Mouse (Mus musculus) layer of hippocampus, adult 18-20 months (tissue): ENCODE data around the gene Xkr7. TPM values are rescaled to one million over a fixed set of nuclear protein-coding genes. Genes with fewer than 3 reads are reported as not detected.
A peak's percentile ranks its signal among the peaks of the same experiment; 100 is the strongest.

Experiments used
- DNase-seq, 2 experiments: peaks; one replicate each; pipeline ENCODE4 v3.0.0; 2022; ENCODE audit warnings: low spot score in 2 of 2
- total RNA-seq, 2 experiments: library from RNA; stranded (reverse); gene quantifications; 2 replicates each; pipeline ENCODE4 v1.2.3; 2021

Gene Xkr7
- total RNA-seq, 2 experiments from 2014 or later = 1.4 to 2.5 TPM

DNA sequence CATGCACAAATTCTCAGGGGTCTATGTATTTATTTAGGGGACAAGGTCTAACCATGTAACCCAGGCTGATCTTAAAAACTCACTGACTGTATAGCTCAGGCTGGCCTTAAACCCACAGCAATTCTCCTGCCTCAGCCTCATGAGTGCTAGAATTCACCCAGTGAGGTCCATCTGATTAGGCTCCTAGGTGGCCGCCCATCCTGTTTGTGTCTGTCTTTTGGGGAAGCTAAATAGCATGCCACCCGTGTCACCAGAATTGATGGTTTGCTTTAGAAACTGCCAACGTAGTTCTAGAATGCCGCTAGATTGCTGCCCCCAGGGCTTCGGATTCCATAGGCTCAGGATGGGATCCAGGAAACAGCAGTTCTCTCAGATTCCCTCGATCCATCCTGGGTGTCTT is 35.3 kb downstream of the Xkr7 start:
- no peak for DNase-seq

DNA sequence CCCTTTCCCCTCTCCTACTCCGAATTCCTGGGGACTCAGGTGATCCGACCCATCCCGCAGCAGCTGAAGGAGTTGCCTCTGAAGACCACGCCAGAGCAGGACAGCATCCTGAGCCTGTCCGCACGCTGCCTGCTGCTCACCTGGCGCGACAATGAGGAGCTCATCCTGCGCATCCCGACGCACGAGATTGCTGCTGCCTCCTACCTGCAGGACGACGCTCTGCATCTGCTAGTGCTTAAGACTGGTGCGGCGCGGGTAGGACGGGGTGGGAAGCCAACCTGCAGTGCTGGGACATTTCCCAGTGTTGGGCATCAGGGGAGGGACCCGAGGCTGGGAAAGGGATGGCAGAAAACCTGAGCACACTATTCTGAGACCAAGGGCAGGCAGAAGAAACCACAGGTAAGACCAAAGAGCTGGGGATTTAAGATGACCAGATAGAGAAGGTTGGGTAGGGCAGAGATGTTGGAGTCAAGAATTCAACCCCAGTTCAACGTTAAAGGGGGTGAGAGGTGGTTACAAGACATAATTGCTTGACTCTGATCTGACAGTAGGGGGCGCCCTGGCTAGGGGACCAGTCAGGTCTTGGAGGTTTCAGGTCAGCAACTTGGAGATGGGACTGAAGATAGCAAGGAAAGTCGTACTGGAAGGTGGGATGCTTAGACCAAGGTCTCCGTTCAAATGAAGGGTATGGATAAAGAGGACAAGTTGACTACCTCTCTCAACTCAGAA is 39.3 kb downstream of the Xkr7 start:
- no peak for DNase-seq

DNA sequence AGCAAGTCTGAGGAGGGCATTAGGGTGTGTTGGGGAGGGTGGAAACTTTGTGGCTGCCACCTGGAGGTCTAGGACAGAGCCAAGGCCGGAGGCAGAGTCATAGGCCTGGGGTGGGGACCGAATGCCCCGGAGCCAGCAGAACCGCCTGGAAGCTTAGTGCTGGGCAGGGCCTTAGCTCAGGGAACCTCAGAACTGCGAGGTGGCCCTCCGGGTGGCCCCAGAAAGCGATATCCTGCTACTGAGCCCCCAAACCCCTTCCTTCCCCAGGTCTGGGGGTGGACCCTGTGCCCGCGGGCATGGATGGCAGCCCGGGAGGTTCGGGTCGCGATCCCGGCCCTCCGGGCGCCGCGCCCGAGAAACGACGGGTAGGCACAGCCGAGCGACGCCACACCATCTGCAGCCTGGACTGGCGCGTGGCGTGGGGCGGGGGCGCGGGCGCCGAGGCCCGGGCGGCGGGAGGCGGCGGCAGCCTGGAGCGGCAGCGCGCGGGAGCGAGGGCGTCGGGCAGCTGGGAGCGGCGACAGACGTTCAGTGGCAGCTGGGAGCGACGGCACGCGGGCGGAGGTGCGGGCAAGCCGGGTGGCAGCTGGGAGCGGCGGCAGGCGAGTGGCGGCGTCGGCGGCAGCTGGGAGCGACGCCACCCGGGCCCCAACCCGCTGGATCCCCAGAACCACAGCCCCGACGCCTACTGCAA is 40.0 kb downstream of the Xkr7 start:
- DNase-seq = peak; percentile 31 to 54

DNA sequence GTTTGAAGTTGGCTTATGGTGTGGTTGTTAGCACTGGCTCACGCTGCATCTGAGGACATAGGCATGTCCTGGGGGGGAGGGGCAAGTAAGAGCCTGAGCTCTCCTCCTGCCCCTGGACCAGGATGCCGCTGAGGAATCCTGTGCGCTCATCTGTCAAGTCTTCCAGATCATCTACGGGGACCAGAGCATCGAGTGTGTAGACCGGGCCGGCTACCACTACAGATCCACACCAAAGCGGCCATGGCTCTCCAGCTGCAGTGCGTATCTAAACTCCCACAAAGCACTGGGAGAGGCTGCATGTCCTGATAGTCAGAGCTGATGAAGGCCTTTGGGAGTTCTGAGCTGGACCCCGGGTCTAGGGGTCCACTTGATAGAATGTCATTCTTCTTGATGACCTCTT is 43.0 kb downstream of the Xkr7 start:
- no peak for DNase-seq

DNA sequence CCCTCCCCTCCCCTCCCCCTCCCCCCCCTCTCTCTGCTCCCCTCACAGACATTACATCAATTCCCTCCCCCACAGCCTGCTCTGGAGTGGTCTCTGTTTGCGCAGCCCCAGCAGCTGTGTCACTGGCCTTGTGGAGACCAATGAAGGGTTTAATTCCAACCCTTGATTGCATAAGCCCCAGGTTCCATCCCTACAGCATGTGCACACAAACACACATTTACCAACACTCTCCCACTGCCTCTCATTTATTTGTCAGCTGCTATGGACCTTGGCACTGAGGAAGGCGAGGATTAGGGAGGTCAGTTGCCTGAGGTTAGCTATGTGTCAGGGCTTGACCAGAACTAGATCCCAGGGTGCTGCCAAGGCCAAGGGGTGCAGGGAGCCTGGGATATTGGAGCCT is 44.3 kb downstream of the Xkr7 start:
- no peak for DNase-seq

DNA sequence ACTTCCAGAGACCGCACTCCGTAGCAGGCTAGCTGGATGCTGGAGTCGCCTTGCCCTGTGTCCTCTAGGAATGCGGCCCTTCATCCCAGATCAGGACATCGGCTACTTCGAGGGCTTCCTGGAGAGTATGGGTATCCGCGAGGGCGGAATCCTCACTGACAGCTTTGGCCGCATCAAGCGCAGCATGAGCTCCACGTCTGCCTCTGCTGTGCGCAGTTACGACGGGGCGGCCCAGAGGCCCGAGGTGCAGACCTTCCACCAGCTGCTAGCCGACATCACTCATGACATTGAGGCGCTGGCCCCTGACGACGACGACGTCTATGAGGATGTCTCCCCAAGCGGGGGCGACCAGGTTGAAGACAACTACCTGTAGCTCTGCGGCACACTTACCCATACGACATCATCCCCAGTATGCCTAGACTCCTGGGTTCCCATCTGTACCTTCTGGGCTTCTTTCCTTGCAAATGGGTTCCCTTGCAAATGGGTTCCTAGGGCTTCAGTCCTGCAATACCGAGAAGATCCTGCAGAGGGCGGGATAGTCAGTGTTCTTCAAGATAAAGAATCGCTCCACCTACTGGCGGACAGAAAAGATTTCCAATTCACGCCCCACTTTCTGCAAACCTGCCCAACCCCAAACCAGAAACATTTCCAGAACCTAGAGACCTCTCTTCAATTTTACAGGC is 49.3 kb downstream of the Xkr7 start:
- peak; percentile 51 to 85 for DNase-seq

DNA sequence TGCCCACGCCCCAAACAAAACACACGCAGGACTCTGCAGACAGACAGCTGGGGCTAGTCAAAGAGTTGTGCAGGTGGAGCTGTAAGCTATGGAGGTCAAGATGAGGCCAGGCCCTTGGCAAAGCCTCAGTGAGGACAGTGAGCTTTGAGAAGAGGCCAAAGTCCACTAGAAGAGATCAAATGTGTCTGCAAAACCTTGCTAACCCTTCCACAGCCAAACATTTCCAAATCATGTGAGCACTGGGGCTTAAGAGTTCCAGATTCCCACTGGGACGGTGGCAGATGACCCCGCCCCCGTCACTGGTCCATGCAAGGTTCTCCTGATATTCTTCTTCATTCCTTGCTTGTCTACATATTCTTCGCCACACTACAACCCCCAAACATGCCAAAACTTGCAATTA is 50.2 kb downstream of the Xkr7 start:
- no peak for DNase-seq

DNA sequence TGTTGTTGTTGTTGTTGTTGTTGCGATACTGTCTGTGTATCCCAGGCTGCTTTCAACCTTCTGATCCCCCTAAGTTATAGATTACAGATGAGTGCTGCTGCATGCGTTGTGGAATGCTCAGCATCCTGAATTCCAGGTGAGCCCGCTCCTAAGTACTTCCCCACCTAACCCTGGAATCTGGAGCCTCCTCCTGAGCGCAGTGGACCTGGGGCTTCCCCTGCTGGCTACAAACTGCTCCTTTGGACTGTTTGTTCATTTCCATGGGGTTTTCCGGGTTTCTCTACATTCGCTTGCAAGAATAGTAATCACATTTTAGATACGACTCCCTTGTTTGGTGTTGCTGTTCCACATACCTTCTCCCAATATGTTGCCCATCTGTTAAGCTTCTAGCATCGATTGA is 51.6 kb downstream of the Xkr7 start:
- DNase-seq = no peak

DNA sequence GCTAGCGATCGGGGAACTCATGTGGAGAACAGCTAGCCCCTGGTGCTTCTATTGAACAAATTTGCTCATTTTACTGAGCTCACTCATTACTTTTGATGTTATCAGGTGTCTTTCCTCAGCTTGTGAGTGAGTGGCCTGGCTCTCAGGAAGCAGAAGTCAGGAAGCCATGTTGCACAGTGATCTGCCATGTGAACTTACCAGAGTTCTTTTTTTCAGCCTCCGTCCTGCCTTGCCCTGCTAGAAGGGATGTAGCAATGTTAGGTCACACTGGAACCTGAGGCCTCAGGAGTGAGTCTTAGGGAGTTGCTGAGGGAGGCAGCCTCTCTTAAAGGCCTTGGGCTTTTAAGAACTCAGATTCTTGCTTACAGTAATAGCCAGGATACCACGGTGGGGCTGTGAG is 52.2 kb downstream of the Xkr7 start:
- DNase-seq = no peak

DNA sequence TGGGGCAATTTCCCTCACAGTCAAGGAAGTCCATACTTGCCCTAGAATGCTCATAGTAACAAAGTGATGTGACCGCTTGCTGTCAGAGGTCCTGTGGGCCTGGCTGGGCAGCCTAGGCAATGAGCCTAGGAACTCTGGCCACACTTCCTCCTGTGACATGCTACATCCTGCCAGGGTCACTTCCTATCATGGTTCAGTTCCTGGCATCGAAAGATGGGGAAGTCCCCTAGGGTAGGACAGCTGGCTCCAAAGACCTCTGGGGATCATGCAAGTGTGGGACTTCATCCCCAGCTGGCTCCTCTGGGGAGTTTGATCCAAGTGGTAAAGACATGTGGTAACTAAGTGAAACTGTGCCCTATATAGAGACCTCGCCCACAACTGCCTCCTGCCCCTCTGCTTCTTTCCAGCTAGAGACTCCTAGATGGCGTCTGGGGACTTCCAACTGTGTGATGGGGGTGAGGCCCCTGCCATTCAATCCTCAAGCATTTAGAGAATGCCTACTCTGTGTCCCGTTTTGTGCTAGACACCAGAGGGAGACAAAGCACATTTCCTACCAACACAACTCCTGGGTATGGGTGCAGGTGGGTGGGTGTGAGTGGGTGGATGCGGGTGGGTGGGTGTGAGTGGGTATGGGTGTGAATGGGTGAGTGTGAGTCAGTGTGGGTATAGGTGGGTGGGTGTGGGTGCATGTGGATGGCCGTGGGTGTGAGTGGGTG is 52.8 kb downstream of the Xkr7 start:
- DNase-seq = no peak

DNA sequence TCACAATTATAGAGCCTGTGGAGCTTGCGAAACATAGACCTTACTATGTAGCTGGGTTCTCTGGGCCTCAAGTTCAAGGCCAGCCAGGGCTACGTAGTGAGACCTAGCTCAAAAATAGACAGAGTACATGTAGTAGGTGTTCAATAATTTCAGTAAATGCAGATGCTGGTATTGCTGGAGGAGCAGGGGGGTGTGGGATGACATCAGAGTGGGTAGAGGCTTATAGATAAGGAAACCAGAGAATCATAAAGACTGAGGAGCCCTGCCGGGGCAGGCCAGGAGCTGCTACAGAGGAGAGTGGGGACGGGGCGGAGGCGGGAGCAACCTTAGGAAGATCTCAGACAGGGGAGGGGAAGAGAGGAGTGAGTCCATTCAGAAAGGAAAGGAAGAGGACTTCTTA is 53.9 kb downstream of the Xkr7 start:
- no peak for DNase-seq

DNA sequence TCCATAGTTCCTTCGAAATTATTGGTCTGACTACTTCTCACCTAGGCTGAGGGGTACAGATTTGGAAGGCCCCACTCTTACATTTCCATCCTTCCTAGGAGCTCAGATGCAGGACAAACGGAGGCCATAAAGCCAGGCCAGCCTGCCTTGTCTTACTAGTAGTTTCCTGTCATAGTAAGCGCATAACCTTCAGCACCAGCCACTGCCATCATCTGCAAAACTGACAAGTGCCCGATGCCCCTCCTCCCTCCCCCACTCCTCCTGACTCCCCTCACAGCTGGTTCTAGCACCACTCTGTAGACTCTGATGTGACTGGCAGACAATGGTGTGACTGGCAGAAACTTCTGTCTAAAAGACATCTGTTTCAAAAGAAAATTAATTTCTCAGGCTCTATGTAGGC is 54.5 kb downstream of the Xkr7 start:
- no peak for DNase-seq

DNA sequence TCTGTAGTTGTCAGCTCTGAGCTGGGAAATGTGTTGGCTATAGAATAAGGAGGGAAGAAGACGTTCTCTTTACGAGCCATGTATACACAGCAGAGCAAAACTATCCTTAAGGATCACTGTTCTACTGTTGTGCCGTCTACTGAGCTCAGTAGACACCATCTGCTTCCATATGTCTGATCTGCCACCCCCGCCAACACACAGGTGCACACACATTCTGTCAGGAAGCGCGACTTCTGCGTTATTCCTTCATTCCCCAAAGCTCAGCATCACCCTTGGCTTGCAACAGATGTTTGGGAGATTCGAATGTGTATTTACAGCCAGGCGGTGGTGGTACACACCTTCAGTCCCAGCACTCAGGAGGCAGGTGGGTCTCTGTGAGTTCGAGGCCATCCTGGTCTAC is 55.4 kb downstream of the Xkr7 start:
- no peak for DNase-seq

DNA sequence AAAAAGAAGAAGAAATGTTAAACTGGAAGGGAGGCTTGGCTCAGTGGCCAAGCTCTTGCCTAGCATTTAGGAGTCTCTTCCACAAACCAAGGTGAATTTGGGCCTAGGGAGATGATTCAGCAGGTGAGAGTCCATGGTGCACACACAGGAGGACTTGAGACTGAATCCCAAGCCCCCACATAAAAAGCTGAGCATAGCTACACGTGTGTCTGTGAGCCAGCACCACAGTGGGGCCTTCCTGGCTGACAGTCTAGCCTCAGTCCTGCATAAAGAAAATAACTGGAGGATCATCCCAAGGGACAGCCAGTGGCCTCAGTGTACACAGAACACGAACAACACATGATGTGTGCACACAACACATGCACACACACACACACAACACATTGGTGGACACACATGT is 57.7 kb downstream of the Xkr7 start:
- DNase-seq = no peak

DNA sequence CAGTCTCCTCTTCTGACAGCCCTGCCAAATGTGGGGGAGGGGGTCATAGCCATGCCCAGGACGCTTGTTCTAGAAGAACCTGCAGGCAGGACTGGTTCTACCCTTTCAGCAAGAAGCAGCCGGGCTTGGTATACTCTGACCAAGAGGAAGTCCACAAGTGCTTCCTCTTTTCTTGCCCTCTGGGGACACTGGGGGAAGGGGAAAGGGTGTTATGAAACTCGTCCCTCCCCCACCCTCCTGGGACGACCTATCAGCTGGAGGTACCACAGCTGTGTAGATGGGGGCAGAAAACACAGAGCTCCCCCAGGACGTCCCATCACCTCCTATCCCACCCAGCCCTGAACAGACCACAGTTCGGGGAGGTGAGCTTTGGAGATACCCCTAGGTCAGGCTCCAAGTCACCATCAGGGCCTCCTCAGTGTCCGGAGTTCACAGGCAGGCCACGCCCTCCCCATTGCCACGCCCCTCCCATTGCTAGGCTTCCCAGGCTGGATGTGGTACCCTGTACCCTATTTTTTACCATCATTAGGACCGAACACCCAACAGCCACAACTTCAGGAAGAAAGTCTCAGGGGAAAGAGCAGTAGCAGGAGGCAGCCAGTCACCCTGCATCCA is 59.0 kb downstream of the Xkr7 start:
- DNase-seq = no peak

Other genes with a start within 250 kb of the Xkr7 start
- gene Bcl2l1, start 200.1 kb upstream of the Xkr7 start, total RNA-seq = 100 to 1,000 TPM; 134 to 146 TPM
- gene Tpx2, start 183.9 kb upstream of the Xkr7 start, total RNA-seq = 1 to 10 TPM; 1.6 to 1.9 TPM
- gene Mylk2, start 120.5 kb upstream of the Xkr7 start, total RNA-seq = not detected
- gene Foxs1, start 98.6 kb upstream of the Xkr7 start, total RNA-seq = under 1 TPM; 0.58 to 0.89 TPM
- 10 to 100 TPM in 1 of 2 experiments, 1 to 10 TPM in 1; 10.0 to 10.8 TPM for gene Dusp15, start 80.2 kb upstream of the Xkr7 start, total RNA-seq
- gene Ttll9, start 69.4 kb upstream of the Xkr7 start, total RNA-seq = 1 to 10 TPM in 1 of 2 experiments, under 1 TPM in 1; 0.94 to 1.3 TPM
- 10 to 100 TPM; 40.5 to 42.9 TPM for gene Pdrg1, start 16.4 kb upstream of the Xkr7 start, total RNA-seq
- 1 to 10 TPM; 2.2 to 3.1 TPM for gene Ccm2l, start 34.1 kb downstream of the Xkr7 start, total RNA-seq
- 1 to 10 TPM; 1.5 to 2.0 TPM for gene Hck, start 76.6 kb downstream of the Xkr7 start, total RNA-seq
- gene Tm9sf4, start 129.5 kb downstream of the Xkr7 start, total RNA-seq = 10 to 100 TPM; 83.4 to 93.9 TPM
- 10 to 100 TPM; 20.7 to 21.7 TPM for gene Tspyl3, start 193.6 kb downstream of the Xkr7 start, total RNA-seq
- gene Plagl2, start 209.6 kb downstream of the Xkr7 start, total RNA-seq = 1 to 10 TPM; 5.9 TPM
- gene Pofut1, start 209.7 kb downstream of the Xkr7 start, total RNA-seq = 10 to 100 TPM; 15.4 to 15.8 TPM